Mouse (Mus musculus): ENCODE measurements around the gene Hoxb3.

DNA sequence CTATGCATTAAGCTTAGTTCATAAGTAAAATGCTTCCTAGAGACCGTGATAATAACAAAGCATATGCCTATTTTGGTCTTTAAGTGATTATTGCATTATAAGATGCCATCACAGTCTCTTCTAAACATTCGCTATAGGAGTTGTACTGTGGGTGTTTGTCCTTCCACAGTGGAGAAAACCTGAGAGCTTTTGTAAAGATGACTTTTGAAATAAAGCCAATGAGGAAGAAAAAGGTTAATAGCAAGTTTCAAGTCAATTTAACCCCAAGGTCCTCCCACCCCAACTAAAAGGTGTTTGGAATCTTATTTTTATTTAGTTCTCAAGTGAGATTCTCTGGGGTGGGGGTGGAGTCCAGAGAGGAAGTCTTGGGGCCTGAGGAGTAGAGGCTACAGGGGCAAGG is 10.0 kb upstream of the Hoxb3 start:
- no peak for TF ChIP-seq POLR2A (IDR thresholded peaks at IDR 0.05; ENCODE audit: insufficient read depth, low read depth, low read length)
- TF ChIP-seq CTCF (IDR thresholded peaks at IDR 0.05; ENCODE audit: insufficient read depth, low read depth, low read length), result no peak
